Mouse (Mus musculus): Measurements from ENCODE around the gene Mrpl17. TPM values are rescaled to one million over a fixed set of nuclear protein-coding genes. Genes with fewer than 3 reads are reported as not detected.
A peak's percentile ranks its signal among the peaks of the same experiment; 100 is the strongest.
"Not testable (repeated sequence)": the region's sequence is repeated elsewhere in the genome, so short reads cannot be mapped to it uniquely, and the experiment has no call there.

The Mrpl17 gene
- total RNA-seq (2021), result 185 and 190 TPM in 2 replicates
- long read RNA-seq, full-length matches to known transcripts, result 111 of 114 reads
- long read RNA-seq, partial matches to known transcripts, result 0 of 114 reads
- long read RNA-seq, other reads (novel, unspliced or antisense), result 3 of 114 reads

- DNase-seq, result peak; percentile 99
Measured at GRCm38 (mm10) chr7:105810877-105811489, at the start of gene Mrpl17. TSS of gene Mrpl17 (minus strand) at chr7:105811099.

- not testable (repeated sequence) for DNase-seq
Measured at GRCm38 (mm10) chr7:105855718-105856560, 45.0 kb upstream of the Mrpl17 start.

GRCm38 (mm10) chr7:105824281-105824680, 13.4 kb upstream of the Mrpl17 start:
- no peak for DNase-seq

DNA sequence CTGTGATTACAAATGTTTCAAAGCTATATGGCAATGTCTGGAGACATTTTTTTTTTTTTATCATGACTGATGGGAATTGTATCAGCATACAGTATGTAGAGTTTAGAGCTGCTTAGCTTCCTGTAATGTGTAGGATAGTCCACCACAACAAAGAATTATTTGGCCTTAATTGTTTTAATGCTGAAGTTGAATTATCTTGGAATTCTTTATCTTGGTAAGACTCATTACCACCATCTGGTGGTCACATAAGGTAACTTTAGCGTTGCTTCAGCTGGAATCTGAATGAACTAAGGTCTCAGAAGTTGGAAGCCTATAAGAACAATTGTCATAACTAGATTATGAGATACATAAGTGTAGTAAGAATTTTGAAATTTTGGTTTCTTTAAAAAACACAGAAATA, 7.6 kb upstream of the Mrpl17 start:
- DNase-seq, result no peak

GRCm38 (mm10) chr7:105816736-105817135, 5.8 kb upstream of the Mrpl17 start:
- no peak for DNase-seq

- DNase-seq, result no peak
Measured at GRCm38 (mm10) chr7:105813326-105813725, 2.4 kb upstream of the Mrpl17 start.

DNA sequence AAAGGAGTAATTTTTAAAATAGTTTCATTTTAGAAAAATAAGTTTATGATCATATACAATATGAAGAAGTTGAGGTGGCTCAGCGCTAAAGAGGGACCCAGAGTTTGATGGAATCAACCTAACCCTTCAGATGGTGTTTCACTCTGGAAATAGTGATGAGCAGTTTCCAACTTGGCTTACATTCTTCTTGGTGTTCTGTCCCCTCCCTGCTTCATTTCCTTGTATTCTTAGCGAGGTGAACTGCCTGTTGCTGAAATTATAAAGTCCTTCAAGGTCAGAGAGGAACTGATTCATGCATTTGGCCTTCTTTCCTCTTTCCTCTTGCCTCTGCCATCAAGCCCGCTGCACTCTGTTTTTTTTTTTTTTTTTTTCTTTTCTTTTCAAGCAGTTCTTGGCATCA, 1.7 kb upstream of the Mrpl17 start:
- no peak for DNase-seq

GRCm38 (mm10) chr7:105811516-105811915, 617 bp upstream of the Mrpl17 start:
- DNase-seq, result no peak

GRCm38 (mm10) chr7:105810280-105810876, 521 bp downstream of the Mrpl17 start:
- no peak for DNase-seq

DNA sequence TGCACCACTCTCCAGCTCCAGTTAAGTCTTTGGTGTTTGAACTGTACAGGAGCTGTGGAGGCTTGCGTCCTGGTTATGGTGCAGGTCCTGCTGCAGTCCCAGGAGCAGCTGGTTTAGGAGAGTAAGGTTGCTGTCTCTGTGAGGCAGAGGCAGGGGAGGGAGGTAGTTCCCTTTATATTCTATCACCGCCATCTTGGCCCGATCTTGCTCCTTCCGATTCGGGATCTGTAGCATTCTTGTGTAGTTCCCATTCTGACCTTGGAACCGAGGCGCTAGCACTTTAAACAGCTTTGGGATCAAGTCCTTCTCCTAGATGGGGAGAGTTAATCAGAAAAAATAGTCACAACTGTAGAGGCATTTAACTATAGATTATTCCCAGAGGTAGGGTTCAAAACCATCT, 1.1 kb downstream of the Mrpl17 start:
- DNase-seq, result no peak

- no peak for DNase-seq
Measured at GRCm38 (mm10) chr7:105808385-105808784, 2.5 kb downstream of the Mrpl17 start.

DNA sequence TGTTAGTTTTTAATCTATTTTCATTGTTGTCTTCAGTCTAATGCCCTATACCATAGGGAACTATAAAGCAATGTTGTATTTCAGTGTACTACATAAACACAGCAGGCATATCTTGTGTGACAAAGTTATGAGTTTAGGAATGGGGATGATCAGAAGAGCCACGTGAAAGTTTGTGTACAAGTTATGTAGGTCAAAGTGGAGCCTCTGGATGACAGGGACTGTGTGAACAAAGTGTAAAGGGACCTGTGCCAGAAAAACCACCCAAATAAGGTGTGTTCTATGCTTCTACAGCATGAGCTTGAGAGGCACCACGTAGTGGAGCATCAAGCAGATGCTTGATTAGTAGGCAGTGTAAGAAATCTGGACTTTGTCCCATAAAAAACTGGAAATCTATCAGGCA, 4.2 kb downstream of the Mrpl17 start:
- DNase-seq, result no peak

GRCm38 (mm10) chr7:105806125-105806524, 4.8 kb downstream of the Mrpl17 start:
- no peak for DNase-seq

- DNase-seq, result no peak
Measured at GRCm38 (mm10) chr7:105803428-105803827, 7.5 kb downstream of the Mrpl17 start.

- DNase-seq, result no peak
Measured at GRCm38 (mm10) chr7:105802771-105803170, 8.1 kb downstream of the Mrpl17 start.

- no peak for DNase-seq
Measured at GRCm38 (mm10) chr7:105802312-105802711, 8.6 kb downstream of the Mrpl17 start.

DNA sequence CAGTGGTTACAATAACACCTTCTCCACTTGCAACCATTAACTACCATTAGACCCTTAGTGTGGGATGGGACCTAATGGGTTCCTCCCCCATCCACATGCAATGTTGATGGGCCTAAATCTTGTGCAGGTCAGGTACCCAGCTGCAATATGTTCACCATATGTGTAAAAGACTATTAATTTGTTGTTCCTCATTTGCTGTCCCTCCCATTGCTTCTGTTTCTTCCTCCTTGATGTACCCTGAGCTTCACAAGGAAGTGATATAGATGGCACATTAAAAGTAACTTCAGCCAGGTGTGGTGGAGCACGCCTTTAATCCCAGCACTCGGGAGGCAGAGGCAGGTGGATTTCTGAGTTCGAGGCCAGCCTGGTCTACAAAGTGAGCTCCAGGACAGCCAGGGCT, 13.9 kb downstream of the Mrpl17 start:
- DNase-seq, result no peak

DNA sequence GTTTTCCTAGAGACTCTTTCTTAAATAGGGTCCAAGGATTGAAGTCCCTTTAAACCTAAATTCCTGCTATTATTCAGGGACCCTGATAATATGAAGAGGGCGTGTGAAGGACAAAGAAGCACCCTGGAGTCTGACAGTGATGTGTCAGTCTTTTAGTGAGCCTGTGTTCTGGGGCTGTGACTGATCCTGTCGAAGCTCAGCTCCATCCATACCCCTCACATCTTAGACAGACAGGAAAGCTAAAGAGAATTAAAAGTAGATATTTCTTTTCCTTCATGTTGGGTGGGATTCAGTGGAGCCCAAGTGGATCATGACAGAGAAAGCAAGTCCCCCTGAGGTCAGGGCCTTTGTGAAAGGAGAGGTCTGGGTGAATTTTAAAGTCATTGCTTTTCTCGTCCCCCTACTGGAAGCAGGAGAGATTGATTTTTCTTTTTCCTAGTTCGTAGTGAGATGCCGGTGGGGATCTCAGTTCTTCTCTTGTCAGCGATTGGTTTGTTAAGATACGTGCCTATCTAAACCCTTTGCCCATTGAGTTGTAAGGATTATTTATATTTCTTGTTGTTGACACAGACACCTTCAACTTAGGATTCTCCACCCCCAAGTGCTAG, 15.0 kb downstream of the Mrpl17 start:
- DNase-seq, result no peak

- no peak for DNase-seq
Measured at GRCm38 (mm10) chr7:105793701-105794100, 17.2 kb downstream of the Mrpl17 start.

GRCm38 (mm10) chr7:105791147-105791546, 19.8 kb downstream of the Mrpl17 start:
- DNase-seq, result no peak

GRCm38 (mm10) chr7:105787285-105788140, 23.4 kb downstream of the Mrpl17 start, which contains the start of gene Dchs1:
TSS of gene Dchs1 (minus strand) at chr7:105787654.
- peak; percentile 29 for DNase-seq
